25 mouse cellular contexts compared by ENCODE assay signal in the genomic region with DNA sequence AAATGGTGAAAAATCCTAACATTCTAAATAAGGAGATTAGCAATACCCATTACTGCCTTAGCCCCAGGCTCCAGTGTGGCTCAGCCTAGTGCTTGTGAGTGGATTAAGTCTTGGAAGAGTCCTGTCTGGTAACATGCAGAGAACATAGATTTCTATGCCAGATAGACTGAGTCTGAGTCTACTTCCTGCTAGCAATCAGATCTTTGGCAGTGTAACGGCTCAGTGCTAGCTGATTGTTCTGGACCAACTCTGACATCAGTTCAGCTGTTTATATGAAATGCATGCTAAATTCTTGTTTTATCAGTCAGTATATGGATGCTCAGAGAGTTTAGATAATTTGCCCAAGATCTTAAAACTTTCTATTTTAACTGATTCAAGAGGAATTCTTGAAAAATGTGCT. TPM values are rescaled to one million over a fixed set of nuclear protein-coding genes. Genes with fewer than 3 reads are reported as not detected.
DNase-seq lines count a peak whose midpoint lies in the region; ATAC-seq lines count a peak whose summit lies in the region.
"Had no signal": no experiment of that assay in that cellular context is flagged by ENCODE, and none has a peak within 500 bp of the region (broad histone marks: within the 10 kb centered on the region; RNA-seq: fewer than 3 reads in every experiment).

No protein-coding gene starts in this region.

- H3K27ac ChIP-seq in forebrain, embryonic 10.5 days, result 0 out of 2 replicates have a peak overlapping the region, but pooled peaks have one; percentile 30
- no peak overlapping the region for H3K27ac ChIP-seq in forebrain, embryonic 15.5 days (replicated peaks)
- H3K27ac ChIP-seq in kidney, embryonic 14.5 days (ENCODE audit: low read depth, low read length), result peak overlapping the region; percentile 31; the same call in 1 of the 2 replicates
- H3K27ac ChIP-seq in limb, embryonic 15.5 days, result peak overlapping the region; percentile 18
- H3K27ac ChIP-seq in limb, embryonic 10.5 days, result no peak overlapping the region
- H3K27ac ChIP-seq: forebrain, embryonic 12.5 days; heart, embryonic 15.5 days; hindbrain, embryonic 13.5 days; midbrain, embryonic 12.5 days; neural tube, embryonic 13.5 days had no signal

- no peak overlapping the region for H3K4me2 ChIP-seq in forebrain, embryonic 15.5 days (replicated peaks)
- no peak overlapping the region for H3K4me2 ChIP-seq in kidney, embryonic 14.5 days (replicated peaks; ENCODE audit: low read depth, low read length)
- no peak overlapping the region for H3K4me2 ChIP-seq in limb, embryonic 15.5 days
- H3K4me2 ChIP-seq: embryonic facial prominence, embryonic 12.5 days; forebrain, embryonic 12.5 days; heart, embryonic 15.5 days; hindbrain, embryonic 13.5 days; midbrain, embryonic 12.5 days; neural tube, embryonic 13.5 days had no signal

- no peak overlapping the region for H3K9ac ChIP-seq in forebrain, embryonic 15.5 days (replicated peaks)
- H3K9ac ChIP-seq in kidney, embryonic 14.5 days (ENCODE audit: low read depth, low read length), result no peak overlapping the region
- no peak overlapping the region for H3K9ac ChIP-seq in limb, embryonic 15.5 days
- H3K9ac ChIP-seq: embryonic facial prominence, embryonic 12.5 days; forebrain, embryonic 12.5 days; heart, embryonic 15.5 days; hindbrain, embryonic 13.5 days; midbrain, embryonic 12.5 days; neural tube, embryonic 13.5 days had no signal

- WGBS in forebrain, embryonic 10.5 days, result 88% methylated on average over 1 of the region's 1 CpGs
- 64% methylated on average over 1 of the region's 1 CpGs for WGBS in forebrain, embryonic 15.5 days
- 58% methylated on average over 1 of the region's 1 CpGs for WGBS in kidney, embryonic 14.5 days
- WGBS in limb, embryonic 15.5 days, result 48% methylated on average over 1 of the region's 1 CpGs
- 83% methylated on average over 1 of the region's 1 CpGs for WGBS in limb, embryonic 10.5 days

- no peaks in the 10 kb centered on the region for H3K27me3 ChIP-seq in forebrain, embryonic 10.5 days (ENCODE audit: poor library complexity, severe bottlenecking)
- H3K27me3 ChIP-seq in forebrain, embryonic 15.5 days, result no peaks in the 10 kb centered on the region
- no peaks in the 10 kb centered on the region for H3K27me3 ChIP-seq in kidney, embryonic 14.5 days (ENCODE audit: control insufficient read depth, insufficient read depth, low read length)
- H3K27me3 ChIP-seq in limb, embryonic 15.5 days, result no peaks in the 10 kb centered on the region
- no peaks in the 10 kb centered on the region for H3K27me3 ChIP-seq in limb, embryonic 10.5 days (ENCODE audit: low read depth, poor library complexity, severe bottlenecking)
- H3K27me3 ChIP-seq: embryonic facial prominence, embryonic 12.5 days; heart, embryonic 15.5 days; hindbrain, embryonic 13.5 days; liver, embryonic 13.5 days; megakaryocyte, embryonic 14.5 days; neural tube, embryonic 13.5 days had no signal

- no peak for ATAC-seq in forebrain, embryonic 15.5 days (replicated peaks)
- no peak for ATAC-seq in kidney, embryonic 14.5 days (ENCODE audit: low FRiP score, low TSS enrichment)
- ATAC-seq in limb, embryonic 15.5 days (ENCODE audit: insufficient number of reproducible peaks, low FRiP score, low TSS enrichment, low read depth), result no peak
- ATAC-seq: intestine, embryonic 16.5 days; lung, postnatal 0 days had no signal

- H3K36me3 ChIP-seq in forebrain, embryonic 10.5 days (replicated peaks), result peaks cover 27% of the 10 kb centered on the region
- H3K36me3 ChIP-seq in forebrain, embryonic 15.5 days, result no peaks in the 10 kb centered on the region
- H3K36me3 ChIP-seq in kidney, embryonic 14.5 days (ENCODE audit: control insufficient read depth, insufficient read depth, low read length), result peaks cover 7% of the 10 kb centered on the region; the same call in 1 of the 2 replicates
- H3K36me3 ChIP-seq in limb, embryonic 15.5 days, result peaks cover 2% of the 10 kb centered on the region; the same call in 1 of the 2 replicates
- peaks cover 16% of the 10 kb centered on the region for H3K36me3 ChIP-seq in limb, embryonic 10.5 days
- H3K36me3 ChIP-seq: embryonic facial prominence, embryonic 12.5 days; forebrain, embryonic 12.5 days; heart, embryonic 15.5 days; hindbrain, embryonic 13.5 days; midbrain, embryonic 12.5 days; neural tube, embryonic 13.5 days had no signal

- peaks cover 89% of the 10 kb centered on the region for H3K4me1 ChIP-seq in forebrain, embryonic 10.5 days
- peaks cover 52% of the 10 kb centered on the region for H3K4me1 ChIP-seq in forebrain, embryonic 15.5 days
- H3K4me1 ChIP-seq in kidney, embryonic 14.5 days (ENCODE audit: control insufficient read depth, insufficient read depth, low read length), result peaks cover 55% of the 10 kb centered on the region
- H3K4me1 ChIP-seq in limb, embryonic 15.5 days, result peaks cover 68% of the 10 kb centered on the region
- H3K4me1 ChIP-seq in limb, embryonic 10.5 days, result peaks cover 82% of the 10 kb centered on the region

- no peaks in the 10 kb centered on the region for H3K9me3 ChIP-seq in forebrain, embryonic 10.5 days
- no peaks in the 10 kb centered on the region for H3K9me3 ChIP-seq in forebrain, embryonic 15.5 days
- no peaks in the 10 kb centered on the region for H3K9me3 ChIP-seq in kidney, embryonic 14.5 days (ENCODE audit: control insufficient read depth, low read length)
- no peaks in the 10 kb centered on the region for H3K9me3 ChIP-seq in limb, embryonic 15.5 days
- H3K9me3 ChIP-seq in limb, embryonic 10.5 days (replicated peaks), result no peaks in the 10 kb centered on the region
- H3K9me3 ChIP-seq: embryonic facial prominence, embryonic 12.5 days; forebrain, embryonic 12.5 days; heart, embryonic 15.5 days; hindbrain, embryonic 13.5 days; liver, embryonic 13.5 days; megakaryocyte, embryonic 14.5 days; midbrain, embryonic 12.5 days; neural tube, embryonic 13.5 days had no signal

- no peak overlapping the region for H3K4me3 ChIP-seq in forebrain, embryonic 10.5 days
- H3K4me3 ChIP-seq in forebrain, embryonic 15.5 days, result no peak overlapping the region
- H3K4me3 ChIP-seq in kidney, embryonic 14.5 days (ENCODE audit: low read length), result no peak overlapping the region
- H3K4me3 ChIP-seq in limb, embryonic 15.5 days, result no peak overlapping the region
- no peak overlapping the region for H3K4me3 ChIP-seq in limb, embryonic 10.5 days
- H3K4me3 ChIP-seq: embryonic facial prominence, embryonic 12.5 days; forebrain, embryonic 12.5 days; heart, embryonic 15.5 days; hindbrain, embryonic 13.5 days; liver, embryonic 13.5 days; megakaryocyte, embryonic 14.5 days; midbrain, embryonic 12.5 days; neural tube, embryonic 13.5 days had no signal

- no peak for DNase-seq in forebrain, embryonic 10.5 days (ENCODE audit: extremely low spot score, low spot score)
- no peak for DNase-seq in kidney, postnatal 36 days
- no peak for DNase-seq in limb, embryonic 10.5 days (ENCODE audit: low spot score)
- no peak for DNase-seq in adrenal gland, adult 8-10 months
- DNase-seq: cerebellum, adult 2 months; cerebellum, postnatal 14 days; heart, postnatal 4 days; kidney, postnatal 14 days; liver, embryonic 13.5 days; lung, adult 18-20 months; lung, postnatal 4 days; right cerebral cortex, postnatal 4 days; thymus, postnatal 4 days had no signal

RNA-seq across cellular contexts. Expression of gene Notch2, which starts 40.5 kb away (rescaled TPM):
- polyA plus RNA-seq in forebrain, embryonic 10.5 days (2016; fragmentation: Nextera tagmentation; extraction: Ambion mirVana), result 19.1 and 21.2 TPM in 2 replicates
- 17.8 and 18.9 TPM in 2 replicates for polyA plus RNA-seq in forebrain, embryonic 15.5 days (2015; fragmentation: Nextera tagmentation; extraction: Ambion mirVana)
- 34.4 and 42.7 TPM in 2 replicates for polyA plus RNA-seq in kidney, embryonic 14.5 days (2014; fragmentation: Nextera tagmentation; extraction: Ambion mirVana)
- 35.8 and 40.8 TPM in 2 replicates for polyA plus RNA-seq in limb, embryonic 15.5 days (2015; fragmentation: Nextera tagmentation; extraction: Ambion mirVana)
- polyA plus RNA-seq in limb, embryonic 10.5 days (2016; fragmentation: Nextera tagmentation; extraction: Ambion mirVana), result 22.7 and 29.6 TPM in 2 replicates
- total RNA-seq in adrenal gland, adult 8-10 months (2022), result 10 to 100 TPM; 73.6 to 99.3 (median 77.1) TPM

Comparison
In these comparisons a context has a peak if more than half of its experiments do, and no peak if none do; other contexts are left out.
1. H3K27ac ChIP-seq: peak in forebrain, embryonic 10.5 days (single experiment), kidney, embryonic 14.5 days (single experiment) and limb, embryonic 15.5 days (single experiment); none in forebrain, embryonic 15.5 days (single experiment) and limb, embryonic 10.5 days (single experiment).